Mouse (Mus musculus) embryonic facial prominence, embryonic 11.5 days (tissue): ENCODE results near the gene Crtc3. TPM values are rescaled to one million over a fixed set of nuclear protein-coding genes. Genes with fewer than 3 reads are reported as not detected.

Experiments used
- ATAC-seq: fragments of 200-750 bp; cut with Nextera tagmentation; replicated peaks from 2 replicates; pipeline ENCODE4 v1.8.0; 2017; ENCODE audit warnings: low read depth; ENCODE audit not compliant: insufficient number of reproducible peaks, low FRiP score, low TSS enrichment
- DNase-seq: peaks from one replicate; pipeline ENCODE4 v3.0.0-alpha.2; 2015; ENCODE audit warnings: low spot score
- H3K27ac ChIP-seq: fragments of 300-500 bp; sonication (generic); replicated peaks from 2 replicates; pipeline ENCODE4 v1.5.1; 2014; ENCODE audit warnings: mild to moderate bottlenecking, low read depth, low read length, control low read depth
- H3K27me3 ChIP-seq: fragments of 300-500 bp; sonication (generic); 2 replicates; pipeline ENCODE4 v1.6.1; 2014; ENCODE audit warnings: mild to moderate bottlenecking, low read length, moderate library complexity, mixed read lengths; ENCODE audit not compliant: control insufficient read depth, insufficient read depth
- H3K36me3 ChIP-seq: fragments of 300-500 bp; sonication (generic); replicated peaks from 2 replicates; pipeline ENCODE4 v1.6.1; 2014; ENCODE audit warnings: low read depth, mild to moderate bottlenecking, low read length, moderate library complexity, mixed read lengths; ENCODE audit not compliant: control insufficient read depth, insufficient read depth
- H3K4me1 ChIP-seq: fragments of 300-500 bp; sonication (generic); 2 replicates; pipeline ENCODE4 v1.6.1; 2014; ENCODE audit warnings: low read length, mixed read lengths; ENCODE audit not compliant: control insufficient read depth, insufficient read depth
- H3K4me2 ChIP-seq: fragments of 300-500 bp; sonication (generic); 2 replicates; pipeline ENCODE4 v1.6.1; 2014; ENCODE audit warnings: low read depth, mild to moderate bottlenecking, control low read depth, low read length, moderate library complexity
- H3K4me3 ChIP-seq: fragments of 300-500 bp; sonication (generic); 2 replicates; pipeline ENCODE4 v1.5.1; 2014; ENCODE audit warnings: low read depth, low read length, control low read depth
- H3K9ac ChIP-seq: fragments of 300-500 bp; sonication (generic); replicated peaks from 2 replicates; pipeline ENCODE4 v1.6.1; 2014; ENCODE audit warnings: mild to moderate bottlenecking, control low read depth, low read length
- H3K9me3 ChIP-seq: fragments of 300-500 bp; sonication (generic); replicated peaks from 2 replicates; pipeline ENCODE4 v1.6.1; 2016; ENCODE audit warnings: mild to moderate bottlenecking, low read length, inconsistent platforms, mixed read lengths; ENCODE audit not compliant: control insufficient read depth
- WGBS: fragments of 180-500 bp; shearing (Covaris S2); extraction: QIAGEN DNeasy Blood & Tissue Kit; methylation state at CpG from one replicate; pipeline ENCODE4 v1.1.7; 2014; 5-methylcytosine and 5-hydroxymethylcytosine counted together
- polyA plus RNA-seq: library from polyadenylated mRNA; unstranded; fragments of >200 nt; fragmentation: Nextera tagmentation; extraction: Ambion mirVana; gene quantifications from 2 replicates; pipeline ENCODE4 v1.2.1, GENCODE M21; 2014

Crtc3 gene
- polyA plus RNA-seq, 1 experiment from 2014 or later, result 8.4 TPM

DNA sequence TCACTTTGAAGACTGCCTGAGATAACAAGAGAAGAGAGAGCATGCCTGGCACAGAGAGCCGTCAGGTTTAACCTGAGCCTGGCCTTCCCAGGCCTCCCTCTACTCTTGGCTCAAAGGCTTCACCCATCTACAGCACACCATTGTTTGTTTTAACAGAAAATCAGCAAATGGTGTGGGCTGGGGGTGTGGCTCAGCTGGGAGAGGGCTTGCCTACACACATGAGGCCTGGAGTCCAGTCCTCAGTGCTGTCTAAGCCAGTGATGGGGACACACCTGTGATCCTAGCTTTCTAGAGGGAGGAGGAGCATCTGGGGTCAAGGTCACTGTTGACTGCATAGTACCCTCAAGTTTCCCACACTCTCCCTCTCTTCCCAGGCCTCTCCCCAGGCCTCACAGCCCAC lies 6.0 kb downstream of the Crtc3 start:
- Histone ChIP-seq H3K9me3 (no peaks in the 10 kb centered on the region), H3K27me3 (no peaks in the 10 kb centered on the region), H3K36me3 (no peaks in the 10 kb centered on the region), H3K4me3 (no peak overlapping the region), H3K27ac (no peak overlapping the region), H3K4me1 (peaks cover 2% of the 10 kb centered on the region; the same call in 1 of the 2 replicates), H3K9ac (no peak overlapping the region), H3K4me2 (no peak overlapping the region)
- DNase-seq (no peak), ATAC-seq (no peak)
- 54% methylated on average over 1 of the region's 1 CpGs for WGBS

DNA sequence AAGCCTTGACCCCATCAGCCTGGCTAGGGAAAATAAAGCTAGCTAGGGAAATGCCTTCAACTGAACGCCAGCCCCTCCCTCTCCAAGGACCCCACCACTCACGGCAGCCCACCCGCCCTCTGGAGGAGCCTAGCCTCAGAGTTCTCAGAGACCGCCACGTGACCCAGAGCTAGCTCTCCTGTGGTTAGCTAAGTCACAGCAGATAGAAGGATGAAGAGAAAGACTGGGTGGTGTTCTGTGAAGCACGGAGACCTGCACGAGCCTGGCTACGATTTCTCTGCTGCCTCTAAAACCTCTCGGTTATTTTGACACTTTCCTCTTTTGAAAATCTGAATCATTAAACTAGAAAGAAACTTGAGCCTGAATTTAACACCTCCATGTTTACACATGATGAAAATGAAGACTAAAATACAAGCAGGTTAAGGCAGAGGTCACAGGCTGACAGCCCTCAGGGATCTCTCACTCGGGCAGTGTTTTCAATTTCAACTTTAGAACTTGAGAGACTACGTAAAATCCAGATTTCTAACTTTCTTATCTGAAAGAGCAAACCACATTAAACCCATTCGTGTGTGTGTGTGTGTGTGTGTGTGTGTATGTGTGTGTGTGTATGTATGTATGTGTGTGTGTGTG lies 8.3 kb downstream of the Crtc3 start:
- Histone ChIP-seq H3K36me3 (no peaks in the 10 kb centered on the region), H3K27me3 (no peaks in the 10 kb centered on the region), H3K4me2 (no peak overlapping the region), H3K9me3 (no peaks in the 10 kb centered on the region), H3K9ac (no peak overlapping the region), H3K4me3 (no peak overlapping the region), H3K27ac (no peak overlapping the region), H3K4me1 (peaks cover 2% of the 10 kb centered on the region; the same call in 1 of the 2 replicates)
- peak; percentile 76; the same call in 1 of the 2 replicates for ATAC-seq
- peak; percentile 73 for DNase-seq
- WGBS, result 17% methylated on average over 12 of the region's 12 CpGs

DNA sequence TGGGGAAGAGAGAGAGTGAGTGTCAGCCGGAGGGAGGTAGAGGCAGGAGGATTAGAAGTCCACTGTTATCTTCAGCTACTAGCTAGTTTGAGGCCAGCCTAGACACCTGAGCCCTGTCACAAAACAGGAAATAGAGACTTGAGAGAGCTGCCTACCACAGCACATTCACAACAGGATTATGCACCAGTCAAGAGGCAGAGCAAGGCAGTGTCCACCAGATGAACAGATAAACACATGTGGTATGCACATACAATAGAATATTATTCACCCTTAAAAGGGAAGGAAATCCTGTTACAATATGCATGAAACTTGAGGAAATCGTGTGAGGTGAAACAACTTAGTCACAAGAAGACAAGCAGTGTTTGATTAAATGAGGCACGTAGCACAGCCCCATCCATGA lies 16.4 kb downstream of the Crtc3 start:
- Histone ChIP-seq H3K9me3 (no peaks in the 10 kb centered on the region), H3K36me3 (no peaks in the 10 kb centered on the region), H3K27ac (no peak overlapping the region), H3K4me3 (no peak overlapping the region), H3K4me2 (no peak overlapping the region), H3K4me1 (peaks cover 2% of the 10 kb centered on the region), H3K27me3 (no peaks in the 10 kb centered on the region), H3K9ac (no peak overlapping the region)
- DNase-seq, result no peak
- ATAC-seq, result no peak
- 70% methylated on average over 3 of the region's 3 CpGs for WGBS

DNA sequence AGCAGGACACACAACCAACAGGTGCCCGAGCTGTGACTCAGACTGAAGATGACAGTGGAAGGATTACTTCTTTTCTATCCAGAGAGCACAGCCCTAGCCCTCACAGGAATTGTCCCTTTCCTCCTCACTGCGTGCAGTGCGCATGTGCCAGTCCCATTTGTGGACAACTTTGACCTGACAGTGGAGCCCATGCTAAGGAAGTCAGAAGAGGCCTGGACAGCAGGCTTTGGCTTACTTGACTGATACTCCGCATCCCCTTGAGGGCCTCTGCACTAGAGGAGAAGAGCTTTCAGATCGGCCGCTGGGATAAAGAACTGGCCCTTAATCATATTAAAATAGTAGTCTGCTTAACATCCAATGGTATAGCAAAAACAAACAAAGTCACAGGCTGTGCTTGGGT lies 17.8 kb downstream of the Crtc3 start:
- H3K4me3 ChIP-seq, result no peak overlapping the region
- peaks cover 5% of the 10 kb centered on the region for H3K4me1 ChIP-seq
- no peak overlapping the region for H3K9ac ChIP-seq
- H3K27me3 ChIP-seq, result no peaks in the 10 kb centered on the region
- H3K9me3 ChIP-seq, result no peaks in the 10 kb centered on the region
- no peaks in the 10 kb centered on the region for H3K36me3 ChIP-seq
- ATAC-seq (no peak), DNase-seq (no peak)
- H3K4me2 ChIP-seq, result no peak overlapping the region
- H3K27ac ChIP-seq, result no peak overlapping the region
- WGBS, result 86% methylated on average over 6 of the region's 6 CpGs

DNA sequence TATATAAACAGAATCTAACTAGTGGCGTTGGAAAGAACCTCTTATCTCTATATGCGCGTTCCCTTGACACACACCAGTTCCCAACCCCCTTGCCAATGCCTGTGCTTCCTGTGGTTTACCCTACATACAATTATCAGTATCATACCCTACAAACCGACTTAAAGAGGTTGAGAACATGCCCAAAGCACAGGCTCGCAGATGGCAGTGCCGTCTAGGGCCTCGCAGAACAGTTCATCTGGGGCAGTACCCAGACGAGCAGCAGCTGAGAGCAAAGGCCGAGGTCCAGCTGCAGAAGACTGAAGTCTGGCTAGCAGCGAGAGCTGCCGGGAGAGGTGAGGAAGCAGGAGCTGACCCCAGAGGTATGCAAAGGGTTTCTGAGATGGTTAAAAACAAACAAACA lies 21.5 kb downstream of the Crtc3 start:
- Histone ChIP-seq H3K4me1 (peaks cover 5% of the 10 kb centered on the region), H3K9ac (peak overlapping the region; percentile 9; the same call in 1 of the 2 replicates), H3K4me3 (no peak overlapping the region), H3K27me3 (no peaks in the 10 kb centered on the region), H3K4me2 (no peak overlapping the region), H3K27ac (peak overlapping the region; percentile 38; the same call in 1 of the 2 replicates), H3K36me3 (no peaks in the 10 kb centered on the region), H3K9me3 (no peaks in the 10 kb centered on the region)
- ATAC-seq, result no peak
- DNase-seq, result no peak
- 52% methylated on average over 11 of the region's 11 CpGs for WGBS

DNA sequence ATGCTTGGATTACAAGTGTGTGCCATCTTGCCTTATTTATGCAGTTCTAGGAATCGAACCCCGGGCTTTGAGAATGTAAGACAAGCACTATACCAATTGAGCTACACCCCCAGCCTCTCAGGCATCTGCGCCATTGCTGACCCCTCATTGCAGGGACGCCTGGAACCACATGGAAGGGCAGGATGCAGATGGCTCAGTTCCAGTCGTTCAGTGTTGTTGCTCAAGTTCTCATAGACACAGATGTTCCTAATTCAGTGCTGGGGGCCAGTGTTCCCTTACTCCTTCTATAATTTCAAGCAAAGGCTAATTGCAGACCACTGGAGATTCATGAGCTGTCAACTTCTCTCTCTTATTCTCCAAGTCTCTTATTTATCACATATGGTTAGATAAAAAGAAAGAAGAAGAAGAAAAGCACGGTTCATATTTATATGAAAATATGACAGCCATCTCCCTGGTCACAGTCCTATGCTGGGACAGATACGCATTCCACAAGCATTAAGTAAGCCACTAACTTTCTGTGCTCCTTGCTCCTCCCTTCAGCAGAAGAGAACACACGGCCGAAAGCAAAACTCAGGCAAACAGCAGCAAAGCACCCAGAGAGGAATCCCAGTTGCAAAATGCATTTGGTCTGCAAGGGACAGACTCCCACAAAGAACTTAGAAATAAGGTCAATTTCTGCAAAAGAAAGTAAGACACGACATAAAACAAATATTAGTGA lies 22.3 kb downstream of the Crtc3 start:
- no peak overlapping the region; the same call in 1 of the 2 replicates for H3K9ac ChIP-seq
- no peak overlapping the region for H3K4me2 ChIP-seq
- peak; percentile 71 for DNase-seq
- H3K27me3 ChIP-seq, result no peaks in the 10 kb centered on the region
- ATAC-seq, result 0 out of 2 replicates have a peak, but pooled peaks have one; percentile 48
- no peak overlapping the region for H3K4me3 ChIP-seq
- no peaks in the 10 kb centered on the region for H3K36me3 ChIP-seq
- H3K9me3 ChIP-seq, result no peaks in the 10 kb centered on the region
- peaks cover 5% of the 10 kb centered on the region for H3K4me1 ChIP-seq
- WGBS, result 32% methylated on average over 10 of the region's 10 CpGs
- peak overlapping the region; percentile 38; the same call in 1 of the 2 replicates for H3K27ac ChIP-seq

DNA sequence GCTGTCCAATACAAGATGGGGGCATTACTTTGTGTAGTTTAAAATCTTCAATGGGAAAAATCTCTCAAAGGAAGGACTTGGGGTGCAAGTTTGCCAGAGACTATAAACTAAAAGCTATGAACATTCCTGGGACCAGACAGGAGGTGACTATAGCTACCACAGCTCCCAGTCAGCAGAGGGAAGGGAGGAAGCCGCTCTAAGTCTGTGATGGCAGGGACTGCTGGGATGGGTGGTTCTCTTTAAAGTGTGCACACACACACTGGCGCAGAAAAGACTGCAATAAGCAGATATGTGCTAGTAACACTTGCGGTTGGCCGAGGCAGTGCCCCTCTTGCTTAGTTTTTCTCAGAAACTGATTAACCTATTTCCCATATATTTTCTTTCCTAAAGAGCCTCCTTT lies 27.6 kb downstream of the Crtc3 start:
- WGBS, result 94% methylated on average over 4 of the region's 4 CpGs
- Histone ChIP-seq H3K4me3 (no peak overlapping the region), H3K27me3 (no peaks in the 10 kb centered on the region), H3K4me1 (no peaks in the 10 kb centered on the region; the same call in 1 of the 2 replicates), H3K27ac (no peak overlapping the region), H3K9me3 (no peaks in the 10 kb centered on the region), H3K4me2 (no peak overlapping the region), H3K36me3 (no peaks in the 10 kb centered on the region), H3K9ac (no peak overlapping the region)
- ATAC-seq (no peak), DNase-seq (no peak)

DNA sequence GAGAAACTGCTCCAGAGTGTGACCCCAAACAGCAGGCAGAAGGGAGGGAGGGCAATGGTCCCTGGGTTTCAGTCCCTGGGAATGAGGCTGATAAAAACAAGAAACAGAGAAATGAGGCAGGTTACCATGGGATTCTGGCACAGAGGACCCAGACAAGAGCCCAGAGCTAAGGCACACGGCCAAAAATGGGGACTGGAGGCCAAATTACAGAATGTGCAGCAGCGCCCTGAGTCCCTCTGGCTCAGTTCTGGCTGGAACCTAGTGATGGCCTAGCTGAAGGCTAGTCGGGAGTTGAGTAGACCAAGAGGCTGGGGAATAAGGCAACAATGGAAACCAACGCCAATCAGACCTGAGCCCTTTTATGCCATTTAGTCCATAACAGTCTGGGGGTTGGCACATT lies 28.1 kb downstream of the Crtc3 start:
- DNase-seq (no peak), ATAC-seq (no peak)
- no peaks in the 10 kb centered on the region; the same call in 1 of the 2 replicates for H3K4me1 ChIP-seq
- H3K4me2 ChIP-seq, result no peak overlapping the region
- no peaks in the 10 kb centered on the region for H3K36me3 ChIP-seq
- WGBS, result 83% methylated on average over 4 of the region's 4 CpGs
- H3K9me3 ChIP-seq, result no peaks in the 10 kb centered on the region
- H3K27ac ChIP-seq, result no peak overlapping the region
- H3K9ac ChIP-seq, result no peak overlapping the region
- no peak overlapping the region for H3K4me3 ChIP-seq
- no peaks in the 10 kb centered on the region for H3K27me3 ChIP-seq
